Mouse (Mus musculus): ENCODE results near the gene Ephb1. TPM values are rescaled to one million over a fixed set of nuclear protein-coding genes. Genes with fewer than 3 reads are reported as not detected.

Gene Ephb1
- total RNA-seq (2021) = 2.9 and 3.8 TPM in 2 replicates
- long read RNA-seq, partial matches to known transcripts = 2 of 3 reads
- long read RNA-seq, other reads (novel, unspliced or antisense) = 1 of 3 reads

GRCm38 (mm10) chr9:102354561-102354973 is at the start of gene Ephb1:
Ephb1 (minus strand) TSS chr9:102354693.
- peak; percentile 67 for DNase-seq

DNA sequence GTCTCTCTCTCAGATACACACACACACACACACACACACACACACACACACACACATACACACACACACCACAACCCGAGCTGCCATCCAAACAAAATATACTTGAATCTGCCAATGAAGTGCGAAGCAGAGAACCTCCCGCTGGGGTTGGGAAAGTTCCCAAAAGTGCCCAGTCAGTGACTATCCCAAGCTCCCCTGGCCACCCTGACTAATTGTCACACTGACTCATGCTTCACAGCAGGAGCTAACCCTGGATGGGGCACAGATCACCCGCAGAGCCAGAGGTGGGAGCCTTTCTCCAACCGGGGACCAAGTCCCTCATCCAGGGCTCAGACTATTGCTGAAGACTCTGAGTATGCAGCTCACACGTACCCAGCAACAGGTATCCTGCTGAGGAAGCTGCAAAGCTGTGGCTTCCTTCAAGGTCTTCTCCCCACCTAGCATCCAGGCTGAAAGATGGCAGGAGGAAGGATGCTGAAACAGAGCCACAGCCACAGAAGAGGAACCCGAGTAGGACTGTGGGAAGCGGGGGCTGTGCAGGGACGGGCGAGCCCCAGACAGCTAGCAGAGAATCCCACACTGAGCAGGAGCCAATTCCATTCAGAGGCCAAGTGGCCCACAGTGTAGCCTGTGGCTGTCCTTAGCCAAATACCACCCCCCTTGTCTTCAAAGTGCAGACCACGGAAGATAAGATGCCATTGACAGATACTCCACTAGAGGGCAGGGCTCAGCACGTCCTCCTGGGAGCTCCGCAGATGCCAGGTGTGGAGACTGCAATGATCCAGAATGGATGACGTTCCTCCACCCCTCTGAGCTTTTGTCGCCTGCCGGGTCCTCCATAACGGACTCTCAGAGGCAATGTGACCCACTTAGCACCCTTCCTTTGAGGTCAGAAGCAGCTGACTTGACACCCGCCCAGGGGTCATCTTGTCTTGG is 48.9 kb upstream of the Ephb1 start:
- DNase-seq = peak; percentile 24

- no peak for DNase-seq
These were observed 48.2 kb upstream of the Ephb1 start for GRCm38 (mm10) chr9:102402671-102403070.

GRCm38 (mm10) chr9:102388266-102388665 is 33.8 kb upstream of the Ephb1 start:
- no peak for DNase-seq

DNA sequence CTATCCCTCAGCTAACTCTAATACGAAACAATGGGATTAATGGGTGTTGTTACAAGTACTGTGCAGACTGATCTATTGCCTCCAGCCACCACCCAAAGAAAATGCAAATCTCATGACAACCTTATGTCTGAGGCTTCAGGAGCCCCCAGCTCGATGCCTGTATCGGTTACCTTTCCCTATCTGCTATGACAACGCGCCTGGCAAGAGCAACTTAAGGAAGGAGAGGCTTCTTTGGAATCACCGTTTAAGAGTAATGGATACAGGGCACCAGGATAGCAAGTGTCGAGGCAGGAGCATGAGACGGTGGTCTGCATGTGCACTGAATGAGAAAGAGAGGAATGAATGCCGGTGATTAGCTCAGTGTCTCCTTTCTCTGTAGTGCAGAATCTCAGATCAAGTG is 32.3 kb upstream of the Ephb1 start:
- DNase-seq = no peak

- DNase-seq = no peak
These were observed 25.7 kb upstream of the Ephb1 start for GRCm38 (mm10) chr9:102380235-102380634.

DNA sequence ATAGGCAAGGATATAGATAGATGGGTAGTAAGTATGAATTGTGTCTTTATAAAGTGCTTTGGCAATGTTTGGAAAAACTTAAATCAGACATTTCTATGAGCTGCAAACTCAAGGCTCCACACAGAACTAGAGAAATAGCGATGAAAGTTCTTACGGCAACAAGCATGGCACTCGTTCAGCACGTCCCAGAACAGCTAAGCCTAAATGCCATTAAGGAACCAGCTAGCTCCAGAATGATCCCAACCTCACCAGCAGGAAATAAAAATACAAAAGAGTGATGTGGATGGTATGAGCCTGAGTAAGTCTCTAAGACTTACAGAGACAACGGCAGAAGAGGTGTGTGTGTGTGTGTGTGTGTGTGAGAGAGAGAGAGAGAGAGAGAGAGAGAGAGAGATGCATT is 20.2 kb upstream of the Ephb1 start:
- DNase-seq = no peak

GRCm38 (mm10) chr9:102373886-102374285 is 19.4 kb upstream of the Ephb1 start:
- no peak for DNase-seq

DNA sequence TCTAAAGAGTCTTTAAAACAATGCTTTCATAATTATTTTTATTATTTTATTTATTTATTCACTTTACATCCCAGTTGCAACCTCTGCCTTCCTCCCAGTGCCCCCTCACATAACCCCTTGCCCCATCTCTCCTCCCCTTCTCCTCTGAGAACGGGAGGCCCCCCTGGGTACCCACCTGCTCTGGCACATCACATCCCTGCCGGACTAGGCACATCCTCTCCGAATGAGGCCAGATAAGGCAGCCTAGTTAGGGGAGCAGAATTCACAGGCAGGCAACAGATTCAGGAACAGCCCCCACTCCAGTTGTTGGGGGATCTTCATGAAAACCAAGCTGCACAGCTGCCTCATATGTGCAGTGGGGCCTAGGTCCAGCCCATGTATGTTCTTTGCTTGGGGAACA is 17.4 kb upstream of the Ephb1 start:
- DNase-seq = no peak

GRCm38 (mm10) chr9:102371036-102371770 is 16.7 kb upstream of the Ephb1 start:
- no peak for DNase-seq

DNA sequence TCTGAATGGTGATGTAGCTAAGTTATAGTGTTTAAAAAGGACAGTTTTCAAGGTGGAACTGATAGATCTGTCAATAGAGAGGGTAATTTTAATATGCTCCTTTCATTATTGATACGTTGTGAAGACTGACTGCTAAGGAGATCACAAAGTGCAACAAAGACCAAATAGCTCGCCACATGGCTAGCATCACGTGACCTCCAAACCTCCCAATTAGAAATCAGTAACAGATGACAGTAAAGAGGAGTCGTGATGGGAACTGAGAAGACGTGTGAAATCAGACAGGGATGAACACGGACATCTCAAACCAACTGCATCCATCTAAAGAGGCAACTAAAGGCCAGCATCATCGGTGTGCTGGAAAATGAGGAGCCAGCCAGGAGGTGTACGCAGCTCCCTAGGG is 15.6 kb upstream of the Ephb1 start:
- no peak for DNase-seq

- DNase-seq = no peak
These were observed 14.6 kb upstream of the Ephb1 start for GRCm38 (mm10) chr9:102369141-102369540.

- DNase-seq = no peak
These were observed 13.3 kb upstream of the Ephb1 start for GRCm38 (mm10) chr9:102367796-102368195.

- no peak for DNase-seq
These were observed 11.0 kb upstream of the Ephb1 start for GRCm38 (mm10) chr9:102365536-102365935.

- DNase-seq = no peak
These were observed 4.8 kb upstream of the Ephb1 start for GRCm38 (mm10) chr9:102359311-102359710.

- DNase-seq = no peak
These were observed 4.2 kb upstream of the Ephb1 start for GRCm38 (mm10) chr9:102358711-102359110.

DNA sequence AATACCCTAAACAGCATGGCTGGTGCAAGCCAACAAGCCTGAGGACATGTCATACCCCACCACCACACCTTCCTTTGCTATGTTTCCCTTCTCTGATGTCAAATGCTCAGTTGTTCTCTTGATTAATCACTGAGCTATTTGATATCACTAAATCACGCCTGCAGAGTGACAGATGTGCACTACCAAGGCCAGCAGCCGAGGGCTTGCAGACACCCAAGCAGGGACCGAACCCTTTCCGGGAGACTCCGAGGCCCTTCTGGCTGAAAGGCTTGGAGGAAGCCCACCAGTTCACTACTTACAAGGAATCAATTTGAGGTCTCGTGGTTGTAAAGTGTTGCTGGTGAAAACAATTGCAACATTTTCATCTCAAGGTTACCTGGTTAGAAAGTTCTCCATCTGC is 3.5 kb upstream of the Ephb1 start:
- DNase-seq = no peak

- no peak for DNase-seq
These were observed 2.0 kb upstream of the Ephb1 start for GRCm38 (mm10) chr9:102356516-102356915.

DNA sequence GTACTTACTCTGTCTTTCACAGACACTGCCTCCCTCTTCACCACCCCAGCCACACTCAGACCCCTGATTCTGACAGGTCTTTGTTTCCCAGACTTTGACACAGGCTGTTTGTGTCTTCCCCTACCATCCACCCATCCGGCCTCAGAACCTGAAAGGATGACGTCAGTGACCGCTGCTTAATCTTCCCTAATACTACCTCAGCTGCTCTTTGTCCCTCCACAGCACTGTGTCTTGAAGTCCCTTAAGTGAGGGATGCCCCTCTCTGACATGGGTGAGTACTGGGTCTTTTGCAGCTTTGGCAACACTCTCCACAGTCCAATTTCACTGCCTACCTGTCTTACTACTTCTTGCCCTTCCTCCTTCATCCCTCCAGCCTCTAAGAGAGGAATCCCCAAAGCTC is 1.2 kb upstream of the Ephb1 start:
- DNase-seq = no peak

DNA sequence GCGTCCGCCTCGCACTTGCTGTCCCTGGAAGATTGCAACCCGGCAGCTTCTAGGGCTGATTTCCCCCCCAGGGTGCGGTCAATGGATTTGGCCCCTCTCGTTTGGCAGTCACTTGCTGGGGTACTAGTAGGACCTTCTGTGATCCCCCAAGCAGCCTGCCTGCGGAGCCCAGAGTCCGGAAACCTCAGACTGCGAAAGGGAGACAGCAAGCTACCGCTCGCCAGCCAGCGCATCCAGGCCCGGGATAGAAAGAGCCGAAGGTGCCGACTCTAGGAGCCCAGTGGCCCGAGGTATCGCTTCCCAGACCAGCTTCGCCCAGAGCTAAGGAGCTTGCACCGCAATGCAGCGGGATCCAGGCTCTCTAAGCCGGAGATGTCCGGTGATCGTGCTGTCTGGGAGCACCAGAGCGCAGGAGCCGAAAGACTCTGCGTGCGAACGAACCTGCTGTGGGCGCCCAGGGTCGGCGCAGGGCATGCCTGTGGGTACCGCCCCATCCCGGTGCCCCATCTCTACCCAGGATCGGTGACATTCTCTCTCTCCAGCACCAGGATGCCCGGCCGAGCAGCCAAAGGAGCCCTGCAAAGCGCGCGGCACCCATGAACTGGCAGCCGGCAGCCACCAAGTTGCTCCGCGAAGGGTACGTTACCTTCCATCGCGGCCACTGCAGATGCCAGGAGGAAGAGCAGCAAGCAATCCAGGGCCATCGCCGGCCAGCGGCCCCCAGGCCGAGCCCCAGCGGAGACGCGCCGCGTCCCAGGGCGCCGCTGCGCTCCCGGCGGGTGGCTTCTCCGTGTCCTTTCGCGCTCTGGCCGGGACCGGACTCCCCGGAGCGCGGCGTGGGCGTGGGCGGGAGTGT is 629 bp downstream of the Ephb1 start:
- peak; percentile 8 for DNase-seq

DNA sequence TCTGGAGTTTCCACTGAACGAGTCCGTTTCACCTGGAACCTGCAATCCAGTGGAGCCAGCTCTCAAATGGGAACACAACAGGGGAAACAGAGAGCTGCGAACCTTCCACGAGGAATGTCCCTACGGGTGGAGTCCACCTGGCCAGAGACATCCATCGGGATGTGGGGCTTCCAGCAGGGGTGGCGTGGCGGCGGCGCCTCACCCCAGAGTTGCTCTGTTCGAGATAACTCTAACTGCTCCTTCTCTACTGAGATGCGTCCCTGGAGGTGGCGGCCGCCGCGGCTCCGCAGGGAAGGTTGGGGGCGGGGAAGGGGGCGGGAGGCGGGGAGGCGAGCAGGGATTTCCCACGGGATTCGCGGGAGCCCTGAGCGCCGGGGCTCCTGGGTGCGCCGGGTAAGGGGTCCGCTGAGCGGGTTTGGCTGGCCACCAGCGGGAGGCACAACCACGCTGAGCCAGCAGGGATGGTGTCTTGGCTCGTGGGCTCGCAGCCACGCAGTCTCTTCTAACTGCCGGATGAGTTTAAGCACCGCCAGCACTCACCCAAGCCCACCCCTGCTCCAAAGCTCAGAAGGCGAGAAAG is 1.3 kb downstream of the Ephb1 start:
- no peak for DNase-seq

Data from adrenal gland, postnatal 25 days (tissue).